Mouse (Mus musculus) liver, embryonic 14.5 days (tissue): ENCODE measurements around the gene Adck2. TPM values are rescaled to one million over a fixed set of nuclear protein-coding genes. Genes with fewer than 3 reads are reported as not detected.

Experiments
- ATAC-seq: fragments of 200-750 bp; cut with Nextera tagmentation; 2 replicates; pipeline ENCODE4 v1.8.0; 2017; ENCODE audit warnings: moderate number of reproducible peaks, mild to moderate bottlenecking, moderate library complexity; ENCODE audit not compliant: insufficient read depth
- DNase-seq, 3 experiments: peaks; one replicate each; pipeline ENCODE4 v3.0.0-alpha.2; 2012 to 2013; ENCODE audit warnings: low read depth in 3 of 3, low spot score in 3 of 3
- H3K27ac ChIP-seq: fragments of 300-500 bp; sonication (generic); 2 replicates; pipeline ENCODE4 v1.5.1; 2014; ENCODE audit warnings: moderate library complexity, mild to moderate bottlenecking, control low read depth, inconsistent platforms
- H3K27me3 ChIP-seq: fragments of 300-500 bp; sonication (generic); 2 replicates; pipeline ENCODE4 v1.6.1; 2014; ENCODE audit warnings: mild to moderate bottlenecking, low read length, moderate library complexity; ENCODE audit not compliant: control insufficient read depth, insufficient read depth
- H3K36me3 ChIP-seq: fragments of 300-500 bp; sonication (generic); replicated peaks from 2 replicates; pipeline ENCODE4 v1.6.1; 2014; ENCODE audit warnings: low read depth; ENCODE audit not compliant: control insufficient read depth, insufficient read depth
- H3K4me1 ChIP-seq, 2 experiments: fragments of 200-500 bp in 1 of 2; fragments of 300-500 bp in 1 of 2; sonication (generic) in 1 of 2; replicated peaks; 2 replicates each; pipeline ENCODE4 v1.6.1; 2012 to 2014; ENCODE audit warnings: antibody characterized with exemption in 1 of 2, inconsistent platforms in 1 of 2, low read length in 1 of 2; ENCODE audit not compliant: control insufficient read depth in 2 of 2, insufficient read depth in 2 of 2
- H3K4me2 ChIP-seq: fragments of 300-500 bp; sonication (generic); 2 replicates; pipeline ENCODE4 v1.6.1; 2014; ENCODE audit warnings: low read depth, mild to moderate bottlenecking, control low read depth, moderate library complexity
- H3K4me3 ChIP-seq, 2 experiments: fragments of 200-500 bp in 1 of 2; fragments of 300-500 bp in 1 of 2; sonication (generic) in 1 of 2; 2 replicates each; pipeline ENCODE4 v1.5.1; 2012 to 2014; ENCODE audit warnings: low read depth in 2 of 2, low read length in 2 of 2, mild to moderate bottlenecking in 2 of 2, control low read depth in 1 of 2, inconsistent platforms in 1 of 2, moderate library complexity in 1 of 2; ENCODE audit not compliant: insufficient read depth in 1 of 2
- H3K9ac ChIP-seq: fragments of 300-500 bp; sonication (generic); replicated peaks from 2 replicates; pipeline ENCODE4 v1.6.1; 2014; ENCODE audit warnings: mild to moderate bottlenecking, control low read depth, moderate library complexity
- H3K9me3 ChIP-seq: fragments of 300-500 bp; sonication (generic); 2 replicates; pipeline ENCODE4 v1.6.1; 2016; ENCODE audit warnings: low read length, mixed read lengths; ENCODE audit not compliant: control insufficient read depth
- CTCF ChIP-seq: IDR thresholded peaks from 2 replicates; pipeline ENCODE4 v1.5.1; 2016; ENCODE audit warnings: antibody characterized with exemption, low read depth, control low read depth
- EP300 ChIP-seq: IDR thresholded peaks from 2 replicates; pipeline ENCODE4 v1.6.1; 2016; ENCODE audit warnings: antibody characterized with exemption, low read depth
- WGBS: fragments of 180-500 bp; shearing (Covaris S2); extraction: QIAGEN DNeasy Blood & Tissue Kit; methylation state at CpG from one replicate; pipeline ENCODE4 v1.1.7; 2014; ENCODE audit not compliant: insufficient replicate concordance; 5-methylcytosine and 5-hydroxymethylcytosine counted together
- polyA plus RNA-seq, 2 experiments: library from polyadenylated mRNA; depleted of rRNA in 1 of 2; stranded (reverse) in 1 of 2; unstranded in 1 of 2; fragments of >200 nt; fragmentation: Nextera tagmentation in 1 of 2; extraction: Ambion mirVana in 1 of 2; gene quantifications; 2 replicates each; pipeline versions ENCODE4 v1.2.1 to v1.2.3; 2012 to 2014

Adck2 gene
- polyA plus RNA-seq, 2 experiments, result 3.1 to 6.7 TPM

GRCm38 (mm10) chr6:39540563-39540962, 33.1 kb upstream of the Adck2 start:
- DNase-seq, result no peak
- Histone ChIP-seq H3K9ac (no peak overlapping the region), H3K4me2 (no peak overlapping the region), H3K4me3 (no peak overlapping the region), H3K27me3 (no peaks in the 10 kb centered on the region), H3K36me3 (no peaks in the 10 kb centered on the region), H3K4me1 (peaks cover 0 to 23% of the 10 kb centered on the region in 2 experiments; a peak in 2 of 4 replicates), H3K9me3 (no peaks in the 10 kb centered on the region), H3K27ac (no peak overlapping the region)
- 39% methylated on average over 2 of the region's 2 CpGs for WGBS
- no peak for ATAC-seq
- no peak for TF ChIP-seq EP300
- no peak for TF ChIP-seq CTCF

DNA sequence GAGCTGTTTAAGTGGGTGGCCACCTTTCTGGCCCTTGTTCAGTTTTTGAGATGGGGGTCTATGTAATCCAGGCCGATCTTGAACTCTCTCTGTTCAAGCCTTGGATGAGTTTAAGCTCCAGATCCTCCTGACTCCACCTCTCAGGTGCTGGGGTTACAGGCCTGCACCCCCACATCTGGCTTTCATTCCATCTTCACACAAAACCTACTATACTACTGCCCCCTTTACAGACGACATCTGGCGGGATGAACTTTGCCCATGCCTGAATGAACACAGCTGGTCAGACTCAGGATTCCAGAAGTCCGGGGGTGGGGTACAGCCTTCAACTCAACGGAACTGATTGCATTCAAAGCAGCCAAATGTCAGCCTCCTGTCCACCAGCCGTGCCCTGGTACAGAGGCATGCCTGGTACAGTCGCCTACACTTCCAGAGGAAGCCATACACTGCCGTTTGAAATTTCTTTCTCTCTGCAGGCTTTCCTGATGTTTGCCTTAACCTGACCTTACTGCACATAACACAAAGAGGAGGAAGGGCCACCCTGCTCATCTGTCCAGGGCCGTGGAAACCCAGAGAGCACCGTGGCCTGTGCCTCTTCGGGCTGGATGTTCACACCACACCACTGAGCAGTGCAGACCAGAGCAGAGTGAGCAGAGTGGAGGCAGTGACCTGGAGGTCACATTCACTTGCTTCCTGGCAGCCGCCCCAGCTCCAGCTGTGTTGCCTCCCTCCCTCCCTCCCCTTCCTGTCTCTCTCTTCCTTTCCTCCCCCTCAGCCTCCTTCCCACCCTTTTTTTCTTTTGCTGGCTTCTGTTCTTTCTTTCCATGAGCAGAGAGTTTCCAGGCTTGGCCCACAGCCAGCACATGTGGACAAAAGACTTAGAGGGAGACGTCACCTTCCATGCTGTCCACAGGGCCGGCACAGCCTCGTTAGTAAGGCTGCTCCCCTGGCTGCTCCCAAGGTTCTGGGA, 30.8 kb upstream of the Adck2 start:
- H3K4me3 ChIP-seq, result no peak overlapping the region
- DNase-seq (no peak), ATAC-seq (peak; percentile 67; the same call in 1 of the 2 replicates)
- TF ChIP-seq CTCF (no peak), EP300 (no peak)
- peaks cover 0 to 23% of the 10 kb centered on the region in 2 experiments; a peak in 2 of 4 replicates for H3K4me1 ChIP-seq
- H3K9ac ChIP-seq, result no peak overlapping the region
- H3K27me3 ChIP-seq, result no peaks in the 10 kb centered on the region
- no peak overlapping the region for H3K4me2 ChIP-seq
- no peak overlapping the region for H3K27ac ChIP-seq
- no peaks in the 10 kb centered on the region for H3K9me3 ChIP-seq
- 45% methylated on average over 15 of the region's 15 CpGs for WGBS
- H3K36me3 ChIP-seq, result no peaks in the 10 kb centered on the region

GRCm38 (mm10) chr6:39543769-39544420, 29.8 kb upstream of the Adck2 start:
- no peak overlapping the region for H3K27ac ChIP-seq
- DNase-seq (no peak), ATAC-seq (no peak)
- WGBS, result 68% methylated on average over 15 of the region's 15 CpGs
- no peak overlapping the region for H3K4me2 ChIP-seq
- no peak for TF ChIP-seq EP300
- no peak for TF ChIP-seq CTCF
- no peaks in the 10 kb centered on the region for H3K27me3 ChIP-seq
- H3K9ac ChIP-seq, result no peak overlapping the region
- no peak overlapping the region for H3K4me3 ChIP-seq
- H3K9me3 ChIP-seq, result no peaks in the 10 kb centered on the region
- peaks cover 0 to 18% of the 10 kb centered on the region in 2 experiments; a peak in 1 of 4 replicates for H3K4me1 ChIP-seq
- H3K36me3 ChIP-seq, result no peaks in the 10 kb centered on the region

GRCm38 (mm10) chr6:39545474-39545873, 28.2 kb upstream of the Adck2 start:
- no peak overlapping the region for H3K27ac ChIP-seq
- H3K4me1 ChIP-seq, result peaks cover 0 to 14% of the 10 kb centered on the region in 2 experiments; a peak in 1 of 4 replicates
- H3K36me3 ChIP-seq, result no peaks in the 10 kb centered on the region
- H3K27me3 ChIP-seq, result no peaks in the 10 kb centered on the region
- ATAC-seq, result no peak
- H3K9ac ChIP-seq, result no peak overlapping the region
- no peak overlapping the region for H3K4me2 ChIP-seq
- WGBS, result 79% methylated on average over 7 of the region's 7 CpGs
- H3K4me3 ChIP-seq, result no peak overlapping the region
- no peak for DNase-seq
- TF ChIP-seq CTCF, result no peak
- no peak for TF ChIP-seq EP300
- no peaks in the 10 kb centered on the region for H3K9me3 ChIP-seq

DNA sequence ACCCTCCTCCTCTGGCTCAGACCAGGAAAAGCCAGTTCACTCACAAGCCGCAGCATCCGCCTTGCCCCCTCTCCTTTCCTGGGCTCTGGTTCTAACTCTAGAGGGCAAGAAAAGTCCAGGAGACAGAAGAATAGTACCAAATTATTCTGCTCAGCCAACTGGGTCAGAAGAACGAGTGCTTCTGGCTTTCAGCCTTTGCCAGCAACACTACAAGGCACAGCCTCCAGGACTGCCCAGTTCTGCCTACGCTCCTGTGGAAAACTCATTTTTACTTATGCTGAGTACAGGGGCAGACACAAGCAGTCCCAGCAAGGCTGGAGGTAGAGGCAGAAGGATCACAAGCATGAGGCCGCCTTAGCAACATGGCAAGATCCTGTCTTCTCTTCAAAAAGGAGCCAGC, 25.6 kb upstream of the Adck2 start:
- Histone ChIP-seq H3K27ac (no peak overlapping the region), H3K4me3 (no peak overlapping the region), H3K4me1 (peaks cover 0 to 6% of the 10 kb centered on the region in 2 experiments; a peak in 1 of 4 replicates), H3K4me2 (no peak overlapping the region), H3K36me3 (no peaks in the 10 kb centered on the region), H3K27me3 (no peaks in the 10 kb centered on the region), H3K9ac (no peak overlapping the region), H3K9me3 (no peaks in the 10 kb centered on the region)
- ATAC-seq (no peak), DNase-seq (no peak)
- WGBS, result 55% methylated on average over 5 of the region's 5 CpGs
- no peak for TF ChIP-seq EP300
- no peak for TF ChIP-seq CTCF
